Mouse (Mus musculus): ENCODE measurements at regions not wholly inside any gene's neighbourhood (a gene's known extent, or its start where the extent isn't known, plus 50 kb on each side); places are given as distances from the start of the nearest gene placed in this dataset.

- Histone ChIP-seq H3K9ac (peak overlapping the region; percentile 19; the same call in 1 of the 2 replicates), H3K4me3 (no peak overlapping the region), H3K27ac (ENCODE audit: poor library complexity, severe bottlenecking) (peak overlapping the region; percentile 74), H3K27me3 (replicated peaks) (no peaks in the 10 kb centered on the region), H3K4me2 (peak overlapping the region; percentile 26; the same call in 1 of the 2 replicates), H3K9me3 (replicated peaks) (no peaks in the 10 kb centered on the region), H3K36me3 (no peaks in the 10 kb centered on the region), H3K4me1 (replicated peaks) (peaks cover 26% of the 10 kb centered on the region)
- 53% methylated on average over 15 of the region's 15 CpGs for WGBS
- peak; percentile 58; the same call in 1 of the 2 replicates for ATAC-seq (ENCODE audit: insufficient number of reproducible peaks, low FRiP score)
These were observed 73.4 kb upstream of the Medag start for GRCm38 (mm10) chr5:149338016-149338696.

GRCm38 (mm10) chr5:149338697-149339078, 72.9 kb upstream of the Medag start:
- no peaks in the 10 kb centered on the region for H3K9me3 ChIP-seq (replicated peaks)
- H3K4me3 ChIP-seq: no peak overlapping the region
- 55% methylated on average over 5 of the region's 5 CpGs for WGBS
- H3K4me2 ChIP-seq: no peak overlapping the region; the same call in 1 of the 2 replicates
- H3K27ac ChIP-seq (ENCODE audit: poor library complexity, severe bottlenecking): peak overlapping the region; percentile 74
- H3K27me3 ChIP-seq (replicated peaks): no peaks in the 10 kb centered on the region
- 0 out of 2 replicates have a peak overlapping the region, but pooled peaks have one; percentile 19 for H3K9ac ChIP-seq
- no peaks in the 10 kb centered on the region for H3K36me3 ChIP-seq
- H3K4me1 ChIP-seq (replicated peaks): peaks cover 26% of the 10 kb centered on the region
- no peak for ATAC-seq (ENCODE audit: insufficient number of reproducible peaks, low FRiP score)

GRCm38 (mm10) chr5:149340361-149340760, 71.2 kb upstream of the Medag start:
- ATAC-seq (ENCODE audit: insufficient number of reproducible peaks, low FRiP score): no peak
- WGBS: 67% methylated on average over 7 of the region's 7 CpGs
- Histone ChIP-seq H3K4me3 (no peak overlapping the region), H3K27ac (ENCODE audit: poor library complexity, severe bottlenecking) (no peak overlapping the region), H3K27me3 (replicated peaks) (no peaks in the 10 kb centered on the region), H3K9me3 (replicated peaks) (no peaks in the 10 kb centered on the region), H3K9ac (no peak overlapping the region), H3K4me2 (no peak overlapping the region), H3K36me3 (no peaks in the 10 kb centered on the region), H3K4me1 (replicated peaks) (peaks cover 26% of the 10 kb centered on the region)

DNA sequence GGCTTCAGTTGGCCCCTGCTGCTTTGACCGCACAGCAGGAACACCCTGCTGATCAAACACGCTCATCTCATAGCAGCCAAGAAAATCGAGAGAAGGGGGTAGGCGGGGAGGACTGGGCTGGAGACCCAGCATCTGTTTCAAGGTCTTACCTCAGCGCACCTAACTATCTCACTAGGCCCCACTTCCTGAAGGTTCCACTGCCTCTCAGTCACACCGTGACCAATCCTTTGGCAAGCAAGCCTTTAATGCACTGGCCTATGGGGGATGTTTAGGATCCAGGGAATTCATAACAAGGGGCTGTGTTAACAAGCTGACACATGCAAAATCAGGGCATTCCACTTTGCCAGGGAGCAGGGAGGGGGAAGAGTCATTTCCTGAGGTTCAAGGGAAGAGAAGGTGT, 70.1 kb upstream of the Medag start:
- Histone ChIP-seq H3K4me3 (no peak overlapping the region), H3K27ac (ENCODE audit: poor library complexity, severe bottlenecking) (no peak overlapping the region), H3K4me1 (replicated peaks) (peaks cover 26% of the 10 kb centered on the region), H3K9ac (no peak overlapping the region), H3K4me2 (no peak overlapping the region), H3K9me3 (replicated peaks) (no peaks in the 10 kb centered on the region), H3K27me3 (replicated peaks) (no peaks in the 10 kb centered on the region), H3K36me3 (no peaks in the 10 kb centered on the region)
- ATAC-seq (ENCODE audit: insufficient number of reproducible peaks, low FRiP score): no peak
- WGBS: 55% methylated on average over 6 of the region's 6 CpGs

DNA sequence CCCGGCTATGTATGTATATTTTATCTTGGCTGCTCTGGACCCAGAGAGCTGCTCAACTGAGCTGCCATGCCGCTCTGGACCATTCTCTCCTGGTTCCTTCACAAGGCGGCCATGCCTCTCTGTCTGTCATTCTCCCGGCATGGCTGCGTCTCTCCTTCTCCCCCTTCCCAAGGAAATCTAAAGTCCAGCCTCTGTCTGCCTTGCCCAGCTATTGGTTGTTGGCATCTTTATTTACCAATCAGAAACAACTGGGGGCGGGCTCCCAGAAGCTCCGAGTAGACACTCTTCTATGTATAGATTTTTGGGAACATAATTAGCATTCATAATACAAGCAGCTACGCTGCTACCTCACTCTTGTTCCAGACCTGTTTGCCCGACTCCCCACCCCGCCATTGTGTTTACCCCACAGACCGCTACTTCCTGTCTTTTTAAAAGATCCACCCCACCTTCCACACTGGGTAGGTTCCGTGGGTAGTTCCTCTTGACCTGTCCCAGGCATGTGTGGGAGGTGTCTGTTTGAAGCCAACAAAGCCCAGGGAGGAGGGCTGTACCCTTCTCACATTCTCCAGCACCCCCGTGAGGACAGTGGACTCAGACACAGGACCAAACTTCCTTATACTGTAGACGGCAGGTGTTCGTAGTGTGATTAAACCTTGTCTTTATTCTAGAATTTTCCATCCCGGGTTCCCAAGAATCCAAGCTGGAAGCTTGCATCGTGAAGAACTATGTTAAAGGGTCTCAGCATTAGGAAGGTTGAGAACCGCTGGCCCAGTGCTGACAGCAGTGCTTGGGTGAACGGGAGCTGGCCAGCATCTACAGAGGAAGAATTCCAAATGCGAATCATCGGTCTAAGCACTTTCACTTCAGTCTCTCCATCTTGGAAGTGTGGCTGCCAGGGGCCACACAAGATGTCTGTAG, 67.7 kb upstream of the Medag start:
- WGBS: 78% methylated on average over 21 of the region's 21 CpGs

DNA sequence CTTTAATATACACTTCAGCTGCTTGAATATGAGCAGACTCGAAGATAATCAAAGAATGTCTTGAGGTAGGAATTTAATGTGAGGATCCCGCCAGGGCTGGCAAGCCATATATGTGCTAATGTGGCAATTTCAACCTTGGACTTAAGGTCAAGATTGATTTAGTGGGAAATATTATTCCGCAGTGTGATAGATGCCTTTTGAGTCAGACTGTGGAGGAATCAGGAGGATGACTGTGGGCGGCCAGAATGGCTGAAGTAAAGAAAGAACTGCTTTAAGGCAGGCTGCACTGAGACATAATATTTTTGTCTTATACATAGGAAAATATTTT, 67.1 kb upstream of the Medag start:
- H3K36me3 ChIP-seq: no peaks in the 10 kb centered on the region
- 82% methylated on average over 4 of the region's 4 CpGs for WGBS
- no peak overlapping the region for H3K4me2 ChIP-seq
- no peak for ATAC-seq (ENCODE audit: insufficient number of reproducible peaks, low FRiP score)
- no peak overlapping the region for H3K4me3 ChIP-seq
- no peak overlapping the region for H3K27ac ChIP-seq (ENCODE audit: poor library complexity, severe bottlenecking)
- peaks cover 6% of the 10 kb centered on the region for H3K4me1 ChIP-seq (replicated peaks)
- no peak overlapping the region for H3K9ac ChIP-seq
- H3K9me3 ChIP-seq (replicated peaks): no peaks in the 10 kb centered on the region
- no peaks in the 10 kb centered on the region for H3K27me3 ChIP-seq (replicated peaks)

More for the DNA sequence above, 67.7 kb upstream of the Medag start:
- no peaks in the 10 kb centered on the region for H3K9me3 ChIP-seq (replicated peaks)
- H3K27me3 ChIP-seq (replicated peaks): no peaks in the 10 kb centered on the region
- H3K4me1 ChIP-seq (replicated peaks): peaks cover 11% of the 10 kb centered on the region
- no peak overlapping the region for H3K27ac ChIP-seq (ENCODE audit: poor library complexity, severe bottlenecking)
- no peak overlapping the region for H3K4me3 ChIP-seq
- no peaks in the 10 kb centered on the region for H3K36me3 ChIP-seq
- no peak overlapping the region for H3K9ac ChIP-seq
- H3K4me2 ChIP-seq: no peak overlapping the region
- no peak for ATAC-seq (ENCODE audit: insufficient number of reproducible peaks, low FRiP score)

- Histone ChIP-seq H3K27me3 (replicated peaks) (no peaks in the 10 kb centered on the region), H3K4me1 (replicated peaks) (peaks cover 6% of the 10 kb centered on the region), H3K4me3 (no peak overlapping the region), H3K9me3 (replicated peaks) (no peaks in the 10 kb centered on the region), H3K9ac (no peak overlapping the region), H3K36me3 (no peaks in the 10 kb centered on the region), H3K4me2 (no peak overlapping the region), H3K27ac (ENCODE audit: poor library complexity, severe bottlenecking) (no peak overlapping the region)
- WGBS: 81% methylated on average over 6 of the region's 6 CpGs
- ATAC-seq (ENCODE audit: insufficient number of reproducible peaks, low FRiP score): no peak
These were observed 66.4 kb upstream of the Medag start for GRCm38 (mm10) chr5:149345161-149345560.

DNA sequence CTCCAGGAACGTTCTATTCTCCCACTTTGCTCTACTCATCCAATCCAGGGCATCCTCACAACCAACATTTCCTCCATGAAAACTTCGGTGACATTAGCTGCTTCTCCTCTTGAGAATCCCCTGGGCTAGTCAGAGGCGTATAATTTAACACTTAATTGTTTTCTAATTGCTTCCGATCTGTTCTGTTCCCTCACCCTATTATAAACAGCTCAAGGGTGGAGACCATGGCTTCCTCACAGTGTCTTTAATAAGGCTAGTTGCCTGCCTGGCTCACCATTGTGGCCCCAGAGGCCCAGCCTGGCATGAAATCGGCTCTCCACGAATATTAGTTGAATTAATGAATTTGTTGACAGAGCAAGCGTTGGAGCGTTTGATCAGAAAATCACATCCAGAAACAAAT, 61.9 kb upstream of the Medag start:
- no peaks in the 10 kb centered on the region for H3K9me3 ChIP-seq (replicated peaks)
- no peaks in the 10 kb centered on the region for H3K27me3 ChIP-seq (replicated peaks)
- no peak overlapping the region for H3K4me2 ChIP-seq
- ATAC-seq (ENCODE audit: insufficient number of reproducible peaks, low FRiP score): no peak
- no peaks in the 10 kb centered on the region for H3K36me3 ChIP-seq
- no peak overlapping the region for H3K9ac ChIP-seq
- H3K4me1 ChIP-seq (replicated peaks): peaks cover 19% of the 10 kb centered on the region
- no peak overlapping the region for H3K4me3 ChIP-seq
- WGBS: 79% methylated on average over 8 of the region's 8 CpGs
- no peak overlapping the region for H3K27ac ChIP-seq (ENCODE audit: poor library complexity, severe bottlenecking)

- Histone ChIP-seq H3K4me1 (replicated peaks) (peaks cover 22% of the 10 kb centered on the region), H3K4me2 (peak overlapping the region; percentile 35), H3K36me3 (no peaks in the 10 kb centered on the region), H3K4me3 (no peak overlapping the region), H3K9ac (no peak overlapping the region), H3K9me3 (replicated peaks) (no peaks in the 10 kb centered on the region), H3K27me3 (replicated peaks) (no peaks in the 10 kb centered on the region), H3K27ac (ENCODE audit: poor library complexity, severe bottlenecking) (peak overlapping the region; percentile 61)
- WGBS: 14% methylated on average over 14 of the region's 14 CpGs
- peak; percentile 88 for ATAC-seq (ENCODE audit: insufficient number of reproducible peaks, low FRiP score)
These were observed 58.4 kb upstream of the Medag start for GRCm38 (mm10) chr5:149353039-149353655.

- 58% methylated on average over 4 of the region's 4 CpGs for WGBS
- Histone ChIP-seq H3K4me2 (no peak overlapping the region), H3K27ac (ENCODE audit: poor library complexity, severe bottlenecking) (no peak overlapping the region), H3K4me1 (replicated peaks) (peaks cover 22% of the 10 kb centered on the region), H3K9ac (no peak overlapping the region), H3K4me3 (no peak overlapping the region), H3K9me3 (replicated peaks) (peaks cover 2% of the 10 kb centered on the region), H3K27me3 (replicated peaks) (no peaks in the 10 kb centered on the region), H3K36me3 (no peaks in the 10 kb centered on the region)
- ATAC-seq (ENCODE audit: insufficient number of reproducible peaks, low FRiP score): no peak
These were observed 57.0 kb upstream of the Medag start for GRCm38 (mm10) chr5:149354448-149355115.

- Histone ChIP-seq H3K4me1 (replicated peaks) (peaks cover 22% of the 10 kb centered on the region), H3K4me3 (no peak overlapping the region), H3K36me3 (no peaks in the 10 kb centered on the region), H3K27ac (ENCODE audit: poor library complexity, severe bottlenecking) (no peak overlapping the region), H3K4me2 (no peak overlapping the region), H3K27me3 (replicated peaks) (no peaks in the 10 kb centered on the region), H3K9ac (no peak overlapping the region), H3K9me3 (replicated peaks) (peaks cover 8% of the 10 kb centered on the region)
- no peak for ATAC-seq (ENCODE audit: insufficient number of reproducible peaks, low FRiP score)
- WGBS: 89% methylated on average over 7 of the region's 7 CpGs
These were observed 56.4 kb upstream of the Medag start for GRCm38 (mm10) chr5:149355131-149355530.

All from heart, embryonic 12.5 days (tissue).